Mouse (Mus musculus) gastrocnemius, postnatal 14 days (tissue): ENCODE data around the gene Atf7ip. TPM values are rescaled to one million over a fixed set of nuclear protein-coding genes. Genes with fewer than 3 reads are reported as not detected.

ENCODE experiments used
- total RNA-seq, 2 experiments: library from RNA; stranded (reverse); gene quantifications; 2 replicates each; pipeline ENCODE4 v1.2.3; 2021

Gene Atf7ip
- total RNA-seq, 2 experiments from 2014 or later: 32.8 to 51.9 TPM

Other genes with a start within 250 kb of the Atf7ip start
- not detected for gene Gm8994, start 178.6 kb upstream of the Atf7ip start, total RNA-seq
- gene E330021D16Rik, start 90.6 kb upstream of the Atf7ip start, total RNA-seq: not detected
- gene Plbd1, start 155.8 kb downstream of the Atf7ip start, total RNA-seq: 10 to 100 TPM; 12.2 to 14.9 TPM